Mouse (Mus musculus) spleen, adult 2 months (tissue): ENCODE measurements around the gene Smg8. TPM values are rescaled to one million over a fixed set of nuclear protein-coding genes. Genes with fewer than 3 reads are reported as not detected.
A peak's percentile ranks its signal among the peaks of the same experiment; 100 is the strongest.

ENCODE experiments used
- DNase-seq, 2 experiments: peaks; one replicate each; pipeline versions ENCODE4 v3.0.0 to v3.0.0-alpha.2; 2012 to 2021; ENCODE audit warnings: low spot score in 2 of 2, low read depth in 1 of 2
- H3K27ac ChIP-seq: fragments of 200-500 bp; 2 replicates; pipeline ENCODE4 v1.5.1; 2012; ENCODE audit warnings: low read length, inconsistent platforms; ENCODE audit not compliant: insufficient read depth
- H3K27me3 ChIP-seq: fragments of 200-500 bp; 2 replicates; pipeline ENCODE4 v1.6.1; 2012; ENCODE audit warnings: mild to moderate bottlenecking, moderate library complexity, low read length, inconsistent platforms; ENCODE audit not compliant: control insufficient read depth, insufficient read depth
- H3K36me3 ChIP-seq: fragments of 200-500 bp; 2 replicates; pipeline ENCODE4 v1.6.1; 2012; ENCODE audit warnings: mild to moderate bottlenecking, low read length, inconsistent platforms; ENCODE audit not compliant: control insufficient read depth, insufficient read depth
- H3K4me1 ChIP-seq: fragments of 200-500 bp; 2 replicates; pipeline ENCODE4 v1.6.1; 2011; ENCODE audit warnings: inconsistent platforms; ENCODE audit not compliant: control insufficient read depth, insufficient read depth, insufficient read length
- H3K4me3 ChIP-seq: fragments of 200-500 bp; 2 replicates; pipeline ENCODE4 v1.5.1; 2011; ENCODE audit warnings: mild to moderate bottlenecking, inconsistent platforms; ENCODE audit not compliant: insufficient read depth, insufficient read length; ENCODE audit errors: extremely low read depth
- CTCF ChIP-seq: fragments of 200-500 bp; IDR thresholded peaks from 2 replicates; pipeline ENCODE4 v1.5.1; 2011; ENCODE audit warnings: mild to moderate bottlenecking, inconsistent platforms; ENCODE audit not compliant: insufficient read depth, insufficient read length, insufficient replicate concordance; ENCODE audit errors: extremely low read depth
- POLR2A ChIP-seq: fragments of 200-500 bp; IDR thresholded peaks from 2 replicates; pipeline ENCODE4 v1.6.1; 2011; ENCODE audit warnings: low read depth, low read length, inconsistent platforms
- WGBS: fragments of 180-500 bp; shearing (Covaris S2); methylation state at CpG from one replicate; pipeline ENCODE4 v1.1.7; 2018; 5-methylcytosine and 5-hydroxymethylcytosine counted together
- polyA plus RNA-seq: library from polyadenylated mRNA; depleted of rRNA; stranded (reverse); fragments of >200 nt; gene quantifications from 2 replicates; pipeline ENCODE4 v1.2.3, GENCODE M21; 2012

The Smg8 gene
- polyA plus RNA-seq, 1 experiment = 4.7 TPM

- Histone ChIP-seq H3K4me3 (peak overlapping the region; percentile 64), H3K27me3 (no peaks in the 10 kb centered on the region), H3K36me3 (no peaks in the 10 kb centered on the region; the same call in 1 of the 2 replicates), H3K4me1 (no peaks in the 10 kb centered on the region), H3K27ac (no peak overlapping the region)
- WGBS = 9% methylated on average over 9 of the region's 9 CpGs
- TF ChIP-seq CTCF (no peak), POLR2A (no peak)
- DNase-seq = no peak
These were observed 23.8 kb upstream of the Smg8 start for GRCm38 (mm10) chr11:87110172-87110909.

- peak in 1 of 2 experiments; percentile 6 for DNase-seq
- peak overlapping the region; percentile 15 for H3K27ac ChIP-seq
- H3K27me3 ChIP-seq = no peaks in the 10 kb centered on the region
- H3K4me3 ChIP-seq = peak overlapping the region; percentile 64
- no peak for TF ChIP-seq CTCF
- no peak for TF ChIP-seq POLR2A
- H3K4me1 ChIP-seq = no peaks in the 10 kb centered on the region
- H3K36me3 ChIP-seq = no peaks in the 10 kb centered on the region; the same call in 1 of the 2 replicates
- under 1% methylated on average over 42 of the region's 42 CpGs for WGBS
These were observed 23.1 kb upstream of the Smg8 start for GRCm38 (mm10) chr11:87109519-87110171.

- Histone ChIP-seq H3K4me1 (no peaks in the 10 kb centered on the region), H3K36me3 (no peaks in the 10 kb centered on the region; the same call in 1 of the 2 replicates), H3K27ac (peak within 1 kb of the TSS; percentile 15), H3K4me3 (peak within 1 kb of the TSS; percentile 71), H3K27me3 (no peaks in the 10 kb centered on the region)
- no peak for TF ChIP-seq CTCF
- peak; percentile 24 for TF ChIP-seq POLR2A
- peak; percentile 94 to 99 for DNase-seq
- under 1% methylated on average over 40 of the region's 40 CpGs for WGBS
These were observed 22.4 kb upstream of the Smg8 start, which contains the start of gene Ska2 for GRCm38 (mm10) chr11:87108755-87109518. Gene Ska2, plus strand, starts transcription at chr11:87109234.

- Histone ChIP-seq H3K36me3 (no peaks in the 10 kb centered on the region; the same call in 1 of the 2 replicates), H3K27ac (peak within 1 kb of the TSS; percentile 15), H3K27me3 (no peaks in the 10 kb centered on the region), H3K4me1 (no peaks in the 10 kb centered on the region), H3K4me3 (peak within 1 kb of the TSS; percentile 71)
- no peak for TF ChIP-seq POLR2A
- TF ChIP-seq CTCF = no peak
- DNase-seq = no peak
- WGBS = under 1% methylated on average over 14 of the region's 14 CpGs
These were observed 21.8 kb upstream of the Smg8 start, which contains the start of gene Prr11 for GRCm38 (mm10) chr11:87108409-87108754. Gene Prr11, minus strand, starts transcription at chr11:87108708.

- DNase-seq = no peak
- peaks cover 4% of the 10 kb centered on the region for H3K36me3 ChIP-seq
- 45% methylated on average over 2 of the region's 2 CpGs for WGBS
- H3K27me3 ChIP-seq = no peaks in the 10 kb centered on the region
- H3K4me3 ChIP-seq = no peak overlapping the region
- H3K27ac ChIP-seq = no peak overlapping the region
- TF ChIP-seq POLR2A (no peak), CTCF (no peak)
- H3K4me1 ChIP-seq = peaks cover 11% of the 10 kb centered on the region
These were observed 568 bp upstream of the Smg8 start for GRCm38 (mm10) chr11:87087142-87087541.

- Histone ChIP-seq H3K4me3 (peak overlapping the region; percentile 2; the same call in 1 of the 2 replicates), H3K4me1 (peaks cover 11% of the 10 kb centered on the region), H3K27ac (no peak overlapping the region), H3K36me3 (peaks cover 11% of the 10 kb centered on the region), H3K27me3 (no peaks in the 10 kb centered on the region)
- no peak for DNase-seq
- WGBS = 91% methylated on average over 13 of the region's 13 CpGs
- TF ChIP-seq POLR2A = no peak
- TF ChIP-seq CTCF = no peak
These were observed 1.1 kb downstream of the Smg8 start for GRCm38 (mm10) chr11:87085461-87085860.

GRCm38 (mm10) chr11:87083712-87084111 is 2.9 kb downstream of the Smg8 start:
- WGBS = 95% methylated on average over 1 of the region's 1 CpGs
- H3K4me1 ChIP-seq = peaks cover 11% of the 10 kb centered on the region
- no peak for DNase-seq
- no peaks in the 10 kb centered on the region for H3K27me3 ChIP-seq
- TF ChIP-seq POLR2A (no peak), CTCF (no peak)
- peaks cover 20% of the 10 kb centered on the region for H3K36me3 ChIP-seq
- H3K27ac ChIP-seq = no peak overlapping the region
- H3K4me3 ChIP-seq = no peak overlapping the region
